Comparison of ENCODE assay signal across 9 mouse cellular contexts in genomic region chr2:160170975-160171515, GRCm38 (mm10).
DNase-seq lines count a peak whose midpoint lies in the region; ATAC-seq and TF ChIP-seq lines count a peak whose summit lies in the region.
"Had no signal": no experiment of that assay in that cellular context is flagged by ENCODE, and none has a peak within 500 bp of the region (broad histone marks: within the 10 kb centered on the region; RNA-seq: fewer than 3 reads in every experiment).

No protein-coding gene starts in this region.

- no peaks in the 10 kb centered on the region for H3K4me1 ChIP-seq in small intestine, adult 2 months (ENCODE audit: control insufficient read depth, insufficient read depth, insufficient read length, low read length)
- H3K4me1 ChIP-seq: embryonic facial prominence, embryonic 10.5 days had no signal

- TF ChIP-seq CTCF in small intestine, adult 2 months (IDR thresholded peaks at IDR 0.05; ENCODE audit: extremely low read depth, insufficient read length, insufficient replicate concordance, low read depth, low read length) = peak; percentile 38; the same call in 1 of the 2 replicates

- no peaks in the 10 kb centered on the region for H3K27me3 ChIP-seq in small intestine, adult 2 months (ENCODE audit: control insufficient read depth, insufficient read depth, low read length)

- H3K27ac ChIP-seq in small intestine, adult 2 months (ENCODE audit: insufficient read depth, low read depth, low read length) = no peak overlapping the region
- H3K27ac ChIP-seq: embryonic facial prominence, embryonic 10.5 days had no signal

- 63% methylated on average over 9 of the region's 9 CpGs for WGBS in small intestine, adult 2 months

- H3K36me3 ChIP-seq in small intestine, adult 2 months (ENCODE audit: control insufficient read depth, insufficient read depth, low read length) = no peaks in the 10 kb centered on the region
- H3K36me3 ChIP-seq: embryonic facial prominence, embryonic 10.5 days had no signal

- peak; percentile 24 for DNase-seq in adrenal gland, adult 2 months
- DNase-seq in adrenal gland, postnatal 25 days = no peak
- DNase-seq in layer of hippocampus, adult 9-11 months = peak; percentile 34
- no peak for DNase-seq in layer of hippocampus, adult 9-10 months (ENCODE audit: low spot score)
- DNase-seq in heart, postnatal 10 days = peak; percentile 15 to 41
- no peak for DNase-seq in right cerebral cortex, postnatal 25 days

- ATAC-seq in erythroblast, adult 5-6 weeks (replicated peaks; ENCODE audit: low FRiP score, poor library complexity, severe bottlenecking) = no peak

- intact Hi-C loops in heart, postnatal 10 days (cut with DNase I) = no loop called here

- no peak for TF ChIP-seq POLR2A in small intestine, adult 2 months (IDR thresholded peaks at IDR 0.05; ENCODE audit: low read depth, low read length)

- H3K4me3 ChIP-seq in small intestine, adult 2 months (ENCODE audit: low read depth, low read length) = no peak overlapping the region
- H3K4me3 ChIP-seq: embryonic facial prominence, embryonic 10.5 days had no signal

Comparison
In these comparisons a context has a peak if more than half of its experiments do, and no peak if none do; other contexts are left out.
1. DNase-seq: peak in adrenal gland, adult 2 months (single experiment), layer of hippocampus, adult 9-11 months (single experiment) and heart, postnatal 10 days (2 of 2); none in adrenal gland, postnatal 25 days (single experiment), layer of hippocampus, adult 9-10 months (single experiment) and right cerebral cortex, postnatal 25 days (single experiment).